Mouse (Mus musculus): ENCODE measurements around the gene Ddah1.

DNA sequence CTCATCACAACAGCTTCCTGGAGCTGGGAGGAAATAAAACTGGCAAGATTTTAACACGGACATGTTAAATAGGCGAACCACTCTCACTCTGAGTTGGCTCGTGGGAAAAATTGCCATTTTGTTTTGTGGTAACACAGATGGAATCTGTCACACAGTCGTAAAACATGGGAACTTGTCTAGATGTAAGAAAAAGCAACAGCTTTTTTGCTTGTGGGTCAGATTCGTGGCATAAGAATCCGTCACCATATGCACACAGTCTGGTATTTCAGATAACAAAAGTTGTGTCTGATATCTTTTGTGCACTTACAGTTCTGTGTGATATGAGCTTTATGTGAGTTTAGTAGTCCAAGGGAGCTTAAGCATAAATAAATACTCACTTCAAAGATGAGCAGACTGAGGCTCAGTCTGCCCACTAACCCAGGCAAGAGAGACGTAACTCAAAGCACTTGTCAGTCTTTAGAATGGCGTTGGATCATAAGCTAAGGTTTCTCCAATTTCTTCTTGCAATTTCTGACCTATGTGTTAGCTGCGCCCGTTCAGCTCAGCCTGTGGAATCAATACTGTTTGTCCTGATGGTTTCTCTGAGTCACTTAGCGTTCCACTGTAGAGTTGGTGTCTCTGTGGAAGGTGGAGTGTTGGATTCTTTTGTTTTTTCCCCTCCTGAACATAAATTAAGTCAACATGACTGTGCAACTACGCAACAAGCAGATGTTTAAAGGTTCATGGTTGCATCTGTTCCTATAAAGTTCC, 83.7 kb downstream of the Ddah1 start:
- TF ChIP-seq CTCF (IDR thresholded peaks at IDR 0.05; ENCODE audit: low read depth, low read length) (no peak), POLR2A (IDR thresholded peaks at IDR 0.05; ENCODE audit: insufficient read depth, low read length) (no peak)

Measured in ES-Bruce4 (cell line).